Mouse (Mus musculus) heart, adult 2 months (tissue): ENCODE data around the gene Samd13.

Experiments used
- CTCF ChIP-seq: fragments of 200-600 bp; IDR thresholded peaks from 2 replicates; pipeline ENCODE4 v1.8.1; 2022; ENCODE audit warnings: antibody characterized with exemption, mild to moderate bottlenecking, moderate library complexity
- POLR2A ChIP-seq: fragments of 200-500 bp; IDR thresholded peaks from 2 replicates; pipeline ENCODE4 v1.6.1; 2011; ENCODE audit warnings: mild to moderate bottlenecking, low read depth, low read length, control low read depth; ENCODE audit not compliant: insufficient read depth

- TF ChIP-seq POLR2A: no peak
- no peak for TF ChIP-seq CTCF
Observed at GRCm38 (mm10) chr3:146676193-146676592, 9.2 kb downstream of the Samd13 start.
